Mouse (Mus musculus) heart, embryonic 12.5 days (tissue): ENCODE data around the gene Fndc4. TPM values are rescaled to one million over a fixed set of nuclear protein-coding genes. Genes with fewer than 3 reads are reported as not detected.

ENCODE experiments used
- polyA plus RNA-seq: library from polyadenylated mRNA; unstranded; fragments of >200 nt; fragmentation: Nextera tagmentation; extraction: Ambion mirVana; gene quantifications from 2 replicates; pipeline ENCODE4 v1.2.1, GENCODE M21; 2016

Gene Fndc4
- polyA plus RNA-seq, 1 experiment from 2014 or later, result 32.3 TPM

Other genes with a start within 250 kb of the Fndc4 start
- gene Atraid, start 247.8 kb downstream of the Fndc4 start, polyA plus RNA-seq, result 102 and 107 TPM in 2 replicates
- gene Slc5a6, start 247.2 kb downstream of the Fndc4 start, polyA plus RNA-seq, result 7.9 and 8.0 TPM in 2 replicates
- 38.4 and 39.2 TPM in 2 replicates for gene Cad, start 241.3 kb downstream of the Fndc4 start, polyA plus RNA-seq
- gene Dnajc5g, start 189.8 kb downstream of the Fndc4 start, polyA plus RNA-seq, result not detected in 2 replicates
- gene Slc30a3, start 187.8 kb downstream of the Fndc4 start, polyA plus RNA-seq, result 0.39 and 0.47 TPM in 2 replicates
- 12.8 and 12.9 TPM in 2 replicates for gene Trim54, start 179.4 kb downstream of the Fndc4 start, polyA plus RNA-seq
- gene Ucn, start 157.3 kb downstream of the Fndc4 start, polyA plus RNA-seq, result 0.38 TPM in 1 of 2 replicates, not detected in the other
- 66.8 and 68.8 TPM in 2 replicates for gene Mpv17, start 141.8 kb downstream of the Fndc4 start, polyA plus RNA-seq
- 1.0 and 1.3 TPM in 2 replicates for gene Gm29609, start 116.2 kb downstream of the Fndc4 start, polyA plus RNA-seq
- 58.8 and 63.7 TPM in 2 replicates for gene Gtf3c2, start 115.9 kb downstream of the Fndc4 start, polyA plus RNA-seq
- gene Snx17, start 102.9 kb downstream of the Fndc4 start, polyA plus RNA-seq, result 112 and 116 TPM in 2 replicates
- 52.3 and 60.5 TPM in 2 replicates for gene Eif2b4, start 102.7 kb downstream of the Fndc4 start, polyA plus RNA-seq
- gene Zfp513, start 93.8 kb downstream of the Fndc4 start, polyA plus RNA-seq, result 9.9 and 10.5 TPM in 2 replicates
- 111 and 112 TPM in 2 replicates for gene Ppm1g, start 75.4 kb downstream of the Fndc4 start, polyA plus RNA-seq
- 127 and 137 TPM in 2 replicates for gene Nrbp1, start 55.2 kb downstream of the Fndc4 start, polyA plus RNA-seq
- 0.34 TPM in 1 of 2 replicates, not detected in the other for gene Gm9970, start 54.8 kb downstream of the Fndc4 start, polyA plus RNA-seq
- 7.4 and 7.5 TPM in 2 replicates for gene Krtcap3, start 44.4 kb downstream of the Fndc4 start, polyA plus RNA-seq
- gene Ift172, start 5.0 kb downstream of the Fndc4 start, polyA plus RNA-seq, result 33.9 and 34.0 TPM in 2 replicates
- gene Gckr, start 1.4 kb upstream of the Fndc4 start, polyA plus RNA-seq, result 0.19 TPM in 1 of 2 replicates, not detected in the other
- gene Zfp512, start 156.4 kb upstream of the Fndc4 start, polyA plus RNA-seq, result 38.8 and 40.2 TPM in 2 replicates
- not detected in 2 replicates for gene 4930548H24Rik, start 189.7 kb upstream of the Fndc4 start, polyA plus RNA-seq
- 43.8 and 49.2 TPM in 2 replicates for gene Gpn1, start 198.7 kb upstream of the Fndc4 start, polyA plus RNA-seq
- gene Slc4a1ap, start 230.9 kb upstream of the Fndc4 start, polyA plus RNA-seq, result 24.3 and 24.8 TPM in 2 replicates
- 18.2 and 20.4 TPM in 2 replicates for gene Supt7l, start 231.7 kb upstream of the Fndc4 start, polyA plus RNA-seq